Mouse (Mus musculus) urinary bladder, postnatal 4 days (tissue): ENCODE measurements around the gene B3gnt5.
"Not testable (repeated sequence)": the region's sequence is repeated elsewhere in the genome, so short reads cannot be mapped to it uniquely, and the experiment has no call there.

Source experiments
- DNase-seq, 2 experiments: peaks; one replicate each; pipeline ENCODE4 v3.0.0; 2021 to 2022; ENCODE audit warnings: low spot score in 2 of 2

The B3gnt5 gene

DNA sequence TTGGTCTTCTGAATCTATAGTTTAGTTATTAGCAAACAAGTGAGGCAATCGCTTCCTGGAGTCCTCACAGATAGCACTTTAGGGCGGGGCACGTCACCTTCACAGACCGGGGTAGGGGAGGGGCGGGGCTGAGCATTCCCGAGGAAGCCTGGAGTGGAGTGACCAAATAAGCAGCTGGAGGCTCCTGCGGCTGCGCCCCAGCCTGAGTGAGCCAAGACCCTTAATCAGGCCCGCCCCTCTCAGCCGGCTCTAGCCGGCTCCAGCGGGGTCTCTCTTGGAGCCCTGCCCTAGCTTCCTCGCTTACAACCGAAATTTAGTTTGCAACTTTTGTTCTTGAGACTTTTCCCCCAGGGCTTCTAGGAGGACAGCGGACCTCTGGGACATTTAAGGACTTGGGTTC lies at the start of gene B3gnt5:
TSS of gene B3gnt5 (plus strand) at position 135 of the 400 bp plus-strand sequence.
- peak; percentile 19 to 63 for DNase-seq

GRCm38 (mm10) chr16:19720959-19721358 lies 39.0 kb upstream of the B3gnt5 start:
- DNase-seq: no peak

DNA sequence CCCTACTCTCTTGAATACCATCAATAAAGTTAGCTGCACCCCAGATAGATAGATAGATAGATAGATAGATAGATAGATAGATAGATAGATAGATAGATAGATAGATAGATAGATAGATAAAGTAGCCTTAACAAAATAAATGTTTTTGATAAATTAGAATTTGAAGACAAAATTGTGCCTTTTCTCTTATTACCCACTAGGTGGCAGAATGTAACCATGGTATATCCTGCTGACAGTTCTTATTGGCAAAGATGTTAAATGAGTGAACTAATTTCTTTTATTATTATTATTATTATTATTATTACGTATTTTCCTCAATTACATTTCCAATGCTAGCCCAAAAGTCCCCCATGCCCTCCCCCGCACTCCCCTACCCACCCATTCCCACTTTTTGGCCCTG lies 35.9 kb upstream of the B3gnt5 start:
- DNase-seq: not testable (repeated sequence)

DNA sequence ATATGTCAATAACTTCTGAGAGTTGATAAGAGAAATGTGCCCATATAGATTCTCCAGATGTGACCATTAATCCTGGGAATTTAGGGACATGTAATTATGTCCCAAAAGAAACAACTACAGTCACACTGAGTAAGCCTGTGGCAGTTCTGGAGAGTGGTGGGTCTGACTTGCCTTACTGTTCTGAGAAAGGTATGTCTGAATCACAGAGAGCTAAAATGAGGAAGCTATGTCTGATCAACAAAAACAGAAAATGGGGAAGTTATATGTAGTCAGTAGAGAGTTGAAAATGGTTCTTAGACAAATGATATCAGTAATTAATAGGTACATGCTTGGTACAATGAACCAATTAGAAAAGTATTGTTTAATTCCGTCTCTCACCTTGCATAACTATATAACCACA lies 27.1 kb upstream of the B3gnt5 start:
- no peak for DNase-seq

- peak; percentile 19 to 59 for DNase-seq
Measured at GRCm38 (mm10) chr16:19760505-19761496, 793 bp downstream of the B3gnt5 start.

DNA sequence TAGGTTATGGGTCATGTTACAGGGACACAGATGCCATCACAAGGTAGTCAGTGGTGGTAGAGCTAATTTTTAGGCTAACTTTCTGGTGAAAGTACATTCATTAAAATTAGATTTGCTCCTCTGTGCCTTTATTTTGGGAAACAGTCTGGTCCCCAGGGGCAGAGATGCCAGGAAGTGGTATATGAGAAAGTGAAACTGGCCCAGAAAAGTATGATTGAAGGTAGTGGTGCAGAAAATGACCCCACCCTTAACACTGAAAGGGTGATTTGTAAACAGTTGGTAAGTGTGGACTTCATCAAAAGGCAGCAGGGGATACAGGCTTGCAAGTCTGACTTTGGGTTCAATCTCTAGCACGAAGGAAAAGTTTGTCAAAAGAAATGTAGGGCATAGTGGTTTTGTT lies 1.7 kb downstream of the B3gnt5 start:
- DNase-seq: no peak

DNA sequence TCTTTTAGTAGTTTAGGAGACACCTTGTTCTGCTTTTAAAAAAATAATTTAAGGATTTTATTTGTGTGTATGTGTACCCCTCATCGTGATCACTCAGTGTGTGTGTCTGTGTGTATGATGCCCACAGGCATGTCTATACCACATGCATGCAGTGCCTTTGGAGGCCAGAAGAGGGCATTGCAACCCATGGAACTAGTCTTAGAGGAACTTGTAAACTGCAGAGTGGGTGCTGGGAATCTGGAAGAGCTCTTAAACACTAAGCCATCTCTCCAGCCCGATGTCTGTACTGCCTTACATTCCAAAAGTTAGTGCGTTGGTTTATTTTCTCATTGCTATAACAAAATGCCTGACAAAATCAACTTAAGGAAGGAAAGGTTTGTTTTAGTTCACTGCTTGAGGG lies 6.1 kb downstream of the B3gnt5 start:
- DNase-seq: no peak

- DNase-seq: no peak
Measured at GRCm38 (mm10) chr16:19768046-19768445, 8.0 kb downstream of the B3gnt5 start.

- DNase-seq: no peak
Measured at GRCm38 (mm10) chr16:19772013-19772412, 12.0 kb downstream of the B3gnt5 start.

DNA sequence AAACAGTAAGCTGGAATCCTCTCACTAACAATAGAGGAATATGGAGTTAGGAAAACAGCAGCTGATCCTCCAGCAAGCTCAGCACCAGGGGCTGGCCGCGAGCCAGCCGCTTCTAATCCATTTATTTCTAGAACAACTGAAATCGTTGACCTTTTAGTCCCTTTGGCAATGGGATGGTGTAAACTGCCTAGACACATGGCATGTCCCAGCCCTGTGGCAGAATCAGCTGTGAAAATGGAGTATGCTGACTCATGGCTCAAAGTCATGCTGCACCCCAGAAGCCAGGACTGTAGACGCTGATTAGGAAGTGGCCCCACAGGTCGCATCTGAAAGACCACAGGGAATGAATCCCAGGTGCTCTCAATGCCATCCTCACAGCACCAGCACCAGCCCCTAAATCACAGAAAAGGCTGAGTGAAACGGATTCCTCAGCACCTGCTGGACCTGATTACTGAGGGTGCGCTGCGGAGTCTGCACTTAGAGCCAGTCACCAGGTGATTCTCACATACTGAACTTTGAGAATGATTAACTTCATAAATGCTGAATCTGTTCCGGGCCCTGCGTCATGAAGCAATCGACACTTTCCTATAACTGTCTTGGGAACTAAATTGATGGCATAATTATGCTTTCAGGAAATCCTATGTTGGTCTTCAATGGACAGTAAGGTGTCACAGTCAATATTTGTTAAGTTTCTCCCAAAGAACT lies 26.5 kb downstream of the B3gnt5 start:
- DNase-seq: no peak

DNA sequence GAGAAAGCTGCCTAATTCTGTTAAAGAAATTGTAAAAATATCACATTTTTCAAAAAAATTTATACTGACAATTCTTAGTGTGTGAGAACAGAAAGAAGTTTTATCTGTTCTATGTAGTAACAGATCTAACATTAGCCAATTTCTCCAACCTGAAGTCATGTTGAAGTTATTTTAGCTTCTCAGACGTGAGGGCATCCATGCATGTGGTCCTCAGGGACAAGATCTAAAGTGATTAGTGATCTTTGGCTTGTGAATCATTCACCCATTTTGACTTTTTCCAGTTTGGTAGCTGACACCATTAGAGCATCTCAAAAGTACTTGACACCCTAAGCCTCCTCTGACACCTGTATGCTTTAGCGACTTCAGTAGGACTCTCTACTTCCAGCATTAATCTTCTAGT lies 29.9 kb downstream of the B3gnt5 start:
- no peak for DNase-seq

GRCm38 (mm10) chr16:19818801-19819200 lies 58.8 kb downstream of the B3gnt5 start:
- no peak for DNase-seq
